Mouse (Mus musculus): ENCODE measurements around the gene Vkorc1l1. TPM values are rescaled to one million over a fixed set of nuclear protein-coding genes. Genes with fewer than 3 reads are reported as not detected.
"Not testable (repeated sequence)": the region's sequence is repeated elsewhere in the genome, so short reads cannot be mapped to it uniquely, and the experiment has no call there.

The Vkorc1l1 gene
- not detected in 2 replicates for polyA plus RNA-seq (2012; ENCODE audit: insufficient read depth, insufficient read length, low replicate concordance, missing spikeins)

GRCm38 (mm10) chr5:129941495-129942045 lies at the start of gene Vkorc1l1:
Vkorc1l1 (plus strand) TSS chr5:129941970.
- WGBS = 1% methylated on average over 59 of the region's 59 CpGs
- Histone ChIP-seq H3K4me1 (ENCODE audit: control insufficient read depth, insufficient read depth, low read length) (no peaks in the 10 kb centered on the region), H3K4me3 (ENCODE audit: insufficient read depth, low read depth, low read length) (peak within 1 kb of the TSS; percentile 94), H3K27ac (ENCODE audit: insufficient read depth, low read depth, low read length) (no peak within 1 kb of the TSS)
- TF ChIP-seq POLR2A (IDR thresholded peaks at IDR 0.05; ENCODE audit: insufficient read depth, low read depth, low read length) (no peak), CTCF (IDR thresholded peaks at IDR 0.05; ENCODE audit: insufficient read depth, low read depth, low read length) (no peak)

GRCm38 (mm10) chr5:129895198-129896088 lies 46.3 kb upstream of the Vkorc1l1 start, which contains the start of gene Zbed5:
Zbed5 (plus strand) TSS chr5:129895723.
- H3K27ac ChIP-seq (ENCODE audit: insufficient read depth, low read depth, low read length) = no peak within 1 kb of the TSS
- H3K4me1 ChIP-seq (ENCODE audit: control insufficient read depth, insufficient read depth, low read length) = no peaks in the 10 kb centered on the region
- H3K4me3 ChIP-seq (ENCODE audit: insufficient read depth, low read depth, low read length) = peak within 1 kb of the TSS; percentile 84
- WGBS = 2% methylated on average over 44 of the region's 44 CpGs
- TF ChIP-seq CTCF (IDR thresholded peaks at IDR 0.05; ENCODE audit: insufficient read depth, low read depth, low read length) (no peak), POLR2A (IDR thresholded peaks at IDR 0.05; ENCODE audit: insufficient read depth, low read depth, low read length) (peak; percentile 49; the same call in 1 of the 2 replicates)

GRCm38 (mm10) chr5:129898449-129898848 lies 43.3 kb upstream of the Vkorc1l1 start, which contains the start of gene Phkg1:
Phkg1 (minus strand) TSS chr5:129898549.
- TF ChIP-seq CTCF (IDR thresholded peaks at IDR 0.05; ENCODE audit: insufficient read depth, low read depth, low read length) = no peak
- no peak for TF ChIP-seq POLR2A (IDR thresholded peaks at IDR 0.05; ENCODE audit: insufficient read depth, low read depth, low read length)
- H3K27ac ChIP-seq (ENCODE audit: insufficient read depth, low read depth, low read length) = no peak within 1 kb of the TSS
- H3K4me1 ChIP-seq (ENCODE audit: control insufficient read depth, insufficient read depth, low read length) = no peaks in the 10 kb centered on the region
- 100% methylated on average over 1 of the region's 1 CpGs for WGBS
- H3K4me3 ChIP-seq (ENCODE audit: insufficient read depth, low read depth, low read length) = no peak within 1 kb of the TSS

GRCm38 (mm10) chr5:129907775-129908174 lies 34.0 kb upstream of the Vkorc1l1 start:
- no peak overlapping the region for H3K4me3 ChIP-seq (ENCODE audit: insufficient read depth, low read depth, low read length)
- WGBS = 10% methylated on average over 4 of the region's 4 CpGs
- H3K27ac ChIP-seq (ENCODE audit: insufficient read depth, low read depth, low read length) = 0 out of 2 replicates have a peak overlapping the region, but pooled peaks have one; percentile 22
- TF ChIP-seq CTCF (IDR thresholded peaks at IDR 0.05; ENCODE audit: insufficient read depth, low read depth, low read length) (no peak), POLR2A (IDR thresholded peaks at IDR 0.05; ENCODE audit: insufficient read depth, low read depth, low read length) (no peak)
- 0 out of 2 replicates have a peak, but pooled peaks cover 4% of the 10 kb centered on the region for H3K4me1 ChIP-seq (ENCODE audit: control insufficient read depth, insufficient read depth, low read length)

GRCm38 (mm10) chr5:129908242-129908965 lies 33.4 kb upstream of the Vkorc1l1 start, which contains the start of gene Nupr1l:
Nupr1l (plus strand) TSS chr5:129908540.
- Histone ChIP-seq H3K4me1 (ENCODE audit: control insufficient read depth, insufficient read depth, low read length) (0 out of 2 replicates have a peak, but pooled peaks cover 4% of the 10 kb centered on the region), H3K27ac (ENCODE audit: insufficient read depth, low read depth, low read length) (peak within 1 kb of the TSS; percentile 78), H3K4me3 (ENCODE audit: insufficient read depth, low read depth, low read length) (peak within 1 kb of the TSS; percentile 81)
- TF ChIP-seq POLR2A (IDR thresholded peaks at IDR 0.05; ENCODE audit: insufficient read depth, low read depth, low read length) = peak; percentile 83
- TF ChIP-seq CTCF (IDR thresholded peaks at IDR 0.05; ENCODE audit: insufficient read depth, low read depth, low read length) = no peak
- under 1% methylated on average over 63 of the region's 63 CpGs for WGBS

- no peak overlapping the region; the same call in 1 of the 2 replicates for H3K4me3 ChIP-seq (ENCODE audit: insufficient read depth, low read depth, low read length)
- 0 out of 2 replicates have a peak, but pooled peaks cover 4% of the 10 kb centered on the region for H3K4me1 ChIP-seq (ENCODE audit: control insufficient read depth, insufficient read depth, low read length)
- WGBS = 72% methylated on average over 9 of the region's 9 CpGs
- H3K27ac ChIP-seq (ENCODE audit: insufficient read depth, low read depth, low read length) = no peak overlapping the region
- TF ChIP-seq POLR2A (IDR thresholded peaks at IDR 0.05; ENCODE audit: insufficient read depth, low read depth, low read length) (no peak), CTCF (IDR thresholded peaks at IDR 0.05; ENCODE audit: insufficient read depth, low read depth, low read length) (no peak)
Measured at GRCm38 (mm10) chr5:129909147-129909546, 32.6 kb upstream of the Vkorc1l1 start.

- Histone ChIP-seq H3K4me3 (ENCODE audit: insufficient read depth, low read depth, low read length) (no peak overlapping the region), H3K4me1 (ENCODE audit: control insufficient read depth, insufficient read depth, low read length) (0 out of 2 replicates have a peak, but pooled peaks cover 4% of the 10 kb centered on the region), H3K27ac (ENCODE audit: insufficient read depth, low read depth, low read length) (no peak overlapping the region)
- 82% methylated on average over 7 of the region's 7 CpGs for WGBS
- TF ChIP-seq CTCF (IDR thresholded peaks at IDR 0.05; ENCODE audit: insufficient read depth, low read depth, low read length) = no peak
- no peak for TF ChIP-seq POLR2A (IDR thresholded peaks at IDR 0.05; ENCODE audit: insufficient read depth, low read depth, low read length)
Measured at GRCm38 (mm10) chr5:129909591-129909990, 32.2 kb upstream of the Vkorc1l1 start.

- 31% methylated on average over 2 of the region's 2 CpGs for WGBS
- H3K27ac ChIP-seq (ENCODE audit: insufficient read depth, low read depth, low read length) = no peak overlapping the region
- H3K4me1 ChIP-seq (ENCODE audit: control insufficient read depth, insufficient read depth, low read length) = 0 out of 2 replicates have a peak, but pooled peaks cover 4% of the 10 kb centered on the region
- TF ChIP-seq CTCF (IDR thresholded peaks at IDR 0.05; ENCODE audit: insufficient read depth, low read depth, low read length) (no peak), POLR2A (IDR thresholded peaks at IDR 0.05; ENCODE audit: insufficient read depth, low read depth, low read length) (no peak)
- no peak overlapping the region for H3K4me3 ChIP-seq (ENCODE audit: insufficient read depth, low read depth, low read length)
Measured at GRCm38 (mm10) chr5:129914024-129914423, 27.7 kb upstream of the Vkorc1l1 start.

- H3K4me1 ChIP-seq (ENCODE audit: control insufficient read depth, insufficient read depth, low read length); H3K27ac ChIP-seq (ENCODE audit: insufficient read depth, low read depth, low read length); H3K4me3 ChIP-seq (ENCODE audit: insufficient read depth, low read depth, low read length): not testable (repeated sequence)
- WGBS = 86% methylated on average over 11 of the region's 11 CpGs
Measured at GRCm38 (mm10) chr5:129915491-129915890, 26.3 kb upstream of the Vkorc1l1 start.

Measured in olfactory bulb, adult 2 months (tissue).